Mouse (Mus musculus) kidney, postnatal 0 days (tissue): ENCODE data around the gene Slc4a5. TPM values are rescaled to one million over a fixed set of nuclear protein-coding genes. Genes with fewer than 3 reads are reported as not detected.

Source experiments
- ATAC-seq: fragments of 200-750 bp; cut with Nextera tagmentation; replicated peaks from 2 replicates; pipeline ENCODE4 v1.8.0; 2017; ENCODE audit warnings: low read depth, moderate number of reproducible peaks, moderate TSS enrichment, moderate library complexity; ENCODE audit not compliant: low FRiP score
- DNase-seq: peaks from one replicate; pipeline ENCODE4 v3.0.0-alpha.2; 2016; ENCODE audit warnings: low spot score
- H3K27ac ChIP-seq: fragments of 300-500 bp; sonication (generic); 2 replicates; pipeline ENCODE4 v1.5.1; 2014; ENCODE audit warnings: mild to moderate bottlenecking
- H3K27me3 ChIP-seq: fragments of 300-500 bp; sonication (generic); 2 replicates; pipeline ENCODE4 v1.6.1; 2014; ENCODE audit warnings: low read length, mixed read lengths; ENCODE audit not compliant: insufficient read depth
- H3K36me3 ChIP-seq: fragments of 300-500 bp; sonication (generic); 2 replicates; pipeline ENCODE4 v1.6.1; 2014; ENCODE audit warnings: low read length, mixed read lengths; ENCODE audit not compliant: insufficient read depth
- H3K4me1 ChIP-seq: fragments of 300-500 bp; sonication (generic); replicated peaks from 2 replicates; pipeline ENCODE4 v1.6.1; 2014; ENCODE audit warnings: antibody characterized with exemption, low read length, mixed read lengths; ENCODE audit not compliant: insufficient read depth
- H3K4me2 ChIP-seq: fragments of 300-500 bp; sonication (generic); 2 replicates; pipeline ENCODE4 v1.6.1; 2014; ENCODE audit warnings: mild to moderate bottlenecking, low read length, moderate library complexity, mixed read lengths
- H3K4me3 ChIP-seq: fragments of 300-500 bp; sonication (generic); replicated peaks from 2 replicates; pipeline ENCODE4 v1.5.1; 2014; ENCODE audit warnings: low read depth, low read length
- H3K9ac ChIP-seq: fragments of 300-500 bp; sonication (generic); 2 replicates; pipeline ENCODE4 v1.6.1; 2014; ENCODE audit warnings: low read depth, low read length
- H3K9me3 ChIP-seq: fragments of 300-500 bp; sonication (generic); replicated peaks from 2 replicates; pipeline ENCODE4 v1.6.1; 2016; ENCODE audit warnings: low read length, inconsistent platforms, mixed read lengths
- CTCF ChIP-seq: IDR thresholded peaks from 2 replicates; pipeline ENCODE4 v1.5.1; 2016; ENCODE audit warnings: antibody characterized with exemption, low read depth, mild to moderate bottlenecking, moderate library complexity
- WGBS: fragments of 180-500 bp; shearing (Covaris S2); extraction: QIAGEN DNeasy Blood & Tissue Kit; methylation state at CpG from one replicate; pipeline ENCODE4 v1.1.7; 2014; 5-methylcytosine and 5-hydroxymethylcytosine counted together
- polyA plus RNA-seq: library from polyadenylated mRNA; unstranded; fragments of >200 nt; fragmentation: Nextera tagmentation; extraction: Ambion mirVana; gene quantifications from 2 replicates; pipeline ENCODE4 v1.2.1, GENCODE M21; 2015

Gene Slc4a5
- polyA plus RNA-seq, 1 experiment from 2014 or later, result 0.86 TPM

- WGBS, result 82% methylated on average over 4 of the region's 4 CpGs
- ATAC-seq, result no peak
Measured at GRCm38 (mm10) chr6:83203320-83203719, 16.3 kb upstream of the Slc4a5 start.

DNA sequence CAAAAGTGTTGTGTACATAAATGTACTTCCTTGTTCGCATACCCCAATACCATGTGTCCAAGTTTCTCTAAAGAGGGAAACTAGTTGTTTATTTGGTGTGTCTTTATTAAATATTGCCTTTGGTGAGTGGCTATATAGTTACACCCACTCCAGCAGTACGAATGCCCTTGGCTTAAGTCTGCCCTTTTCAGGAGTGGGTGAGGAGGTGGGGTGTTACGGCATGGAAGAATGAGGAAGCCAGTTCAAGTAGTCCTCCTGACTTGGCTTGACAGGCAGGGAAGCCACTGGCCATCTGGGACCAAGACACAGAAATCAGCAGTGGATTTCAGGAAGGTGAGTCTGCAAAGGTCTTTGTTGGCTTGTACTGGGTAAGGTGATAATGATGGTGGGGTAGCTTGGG, 13.8 kb upstream of the Slc4a5 start:
- DNase-seq, result no peak
- 94% methylated on average over 3 of the region's 3 CpGs for WGBS
- Histone ChIP-seq H3K36me3 (no peaks in the 10 kb centered on the region), H3K9ac (no peak overlapping the region), H3K9me3 (no peaks in the 10 kb centered on the region), H3K27me3 (no peaks in the 10 kb centered on the region), H3K4me3 (no peak overlapping the region), H3K27ac (no peak overlapping the region), H3K4me1 (no peaks in the 10 kb centered on the region), H3K4me2 (no peak overlapping the region)
- no peak for TF ChIP-seq CTCF
- no peak for ATAC-seq

More at GRCm38 (mm10) chr6:83203320-83203719, 16.3 kb upstream of the Slc4a5 start:
- Histone ChIP-seq H3K9ac (no peak overlapping the region), H3K36me3 (peaks cover 17% of the 10 kb centered on the region), H3K27me3 (no peaks in the 10 kb centered on the region), H3K4me2 (no peak overlapping the region), H3K27ac (no peak overlapping the region), H3K9me3 (no peaks in the 10 kb centered on the region), H3K4me3 (no peak overlapping the region), H3K4me1 (no peaks in the 10 kb centered on the region)
- TF ChIP-seq CTCF, result no peak
- DNase-seq, result no peak

- Histone ChIP-seq H3K4me2 (no peak overlapping the region), H3K27me3 (no peaks in the 10 kb centered on the region), H3K36me3 (no peaks in the 10 kb centered on the region), H3K4me3 (no peak overlapping the region), H3K4me1 (no peaks in the 10 kb centered on the region), H3K9ac (no peak overlapping the region), H3K27ac (no peak overlapping the region), H3K9me3 (no peaks in the 10 kb centered on the region)
- TF ChIP-seq CTCF, result no peak
- DNase-seq (no peak), ATAC-seq (no peak)
- 72% methylated on average over 11 of the region's 11 CpGs for WGBS
Measured at GRCm38 (mm10) chr6:83206321-83206720, 13.3 kb upstream of the Slc4a5 start.

GRCm38 (mm10) chr6:83207361-83208049, 12.1 kb upstream of the Slc4a5 start:
- Histone ChIP-seq H3K27ac (no peak overlapping the region), H3K36me3 (no peaks in the 10 kb centered on the region), H3K4me3 (no peak overlapping the region), H3K9ac (no peak overlapping the region), H3K27me3 (no peaks in the 10 kb centered on the region), H3K4me1 (no peaks in the 10 kb centered on the region), H3K4me2 (no peak overlapping the region), H3K9me3 (no peaks in the 10 kb centered on the region)
- TF ChIP-seq CTCF, result no peak
- 59% methylated on average over 9 of the region's 9 CpGs for WGBS
- no peak for DNase-seq
- no peak for ATAC-seq

GRCm38 (mm10) chr6:83208050-83208400, 11.6 kb upstream of the Slc4a5 start:
- Histone ChIP-seq H3K36me3 (no peaks in the 10 kb centered on the region), H3K27ac (no peak overlapping the region), H3K4me1 (no peaks in the 10 kb centered on the region), H3K4me3 (no peak overlapping the region), H3K27me3 (no peaks in the 10 kb centered on the region), H3K4me2 (no peak overlapping the region), H3K9me3 (no peaks in the 10 kb centered on the region), H3K9ac (no peak overlapping the region)
- no peak for ATAC-seq
- 75% methylated on average over 2 of the region's 2 CpGs for WGBS
- no peak for TF ChIP-seq CTCF
- no peak for DNase-seq

DNA sequence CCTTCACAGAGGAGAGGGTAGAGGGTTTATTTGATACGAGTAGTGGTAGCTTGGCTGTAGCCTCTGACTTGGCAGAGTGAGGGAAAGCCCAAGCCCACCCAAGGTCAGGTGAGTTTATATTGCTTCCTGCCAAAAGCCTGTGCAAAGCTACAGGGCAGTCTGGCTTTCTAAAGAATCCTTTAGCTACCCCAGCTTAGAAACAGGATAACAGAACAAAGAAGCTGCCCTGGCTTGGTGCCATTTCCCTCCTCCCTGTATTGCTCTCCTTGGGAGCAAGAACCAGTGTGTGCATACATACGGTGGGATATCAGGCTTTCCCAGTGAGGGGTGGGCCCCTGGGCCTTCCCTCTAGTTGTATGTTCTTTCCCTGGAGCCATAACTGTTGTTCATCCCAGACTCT, 9.1 kb upstream of the Slc4a5 start:
- Histone ChIP-seq H3K9ac (no peak overlapping the region), H3K4me1 (no peaks in the 10 kb centered on the region), H3K36me3 (no peaks in the 10 kb centered on the region), H3K4me2 (no peak overlapping the region), H3K27ac (no peak overlapping the region), H3K4me3 (no peak overlapping the region), H3K27me3 (no peaks in the 10 kb centered on the region), H3K9me3 (no peaks in the 10 kb centered on the region)
- TF ChIP-seq CTCF, result no peak
- 39% methylated on average over 2 of the region's 2 CpGs for WGBS
- DNase-seq (no peak), ATAC-seq (no peak)

DNA sequence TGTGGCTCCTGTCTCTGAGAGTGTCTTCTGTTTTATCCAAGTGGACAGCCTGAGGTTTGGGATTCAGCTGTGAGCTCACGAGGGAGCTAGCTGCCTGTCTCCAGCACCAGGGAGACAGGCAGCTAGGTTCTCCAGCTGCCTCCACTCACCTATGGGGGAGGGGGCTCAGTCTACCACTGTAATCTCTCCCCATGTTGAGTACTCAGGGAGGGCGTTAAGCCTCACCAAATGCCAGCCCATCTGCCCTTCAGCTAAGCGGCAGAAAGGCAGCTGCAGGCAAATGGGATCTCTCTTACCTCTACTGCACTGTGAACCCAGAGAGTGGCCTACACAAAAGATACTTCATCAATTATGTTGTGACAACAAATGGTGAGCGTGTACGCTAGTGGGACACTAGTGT, 8.1 kb upstream of the Slc4a5 start:
- no peak for TF ChIP-seq CTCF
- no peak overlapping the region for H3K4me3 ChIP-seq
- ATAC-seq (no peak), DNase-seq (no peak)
- no peak overlapping the region for H3K4me2 ChIP-seq
- H3K9me3 ChIP-seq, result no peaks in the 10 kb centered on the region
- no peaks in the 10 kb centered on the region for H3K4me1 ChIP-seq
- no peaks in the 10 kb centered on the region for H3K36me3 ChIP-seq
- no peak overlapping the region for H3K27ac ChIP-seq
- H3K9ac ChIP-seq, result no peak overlapping the region
- 17% methylated on average over 5 of the region's 5 CpGs for WGBS
- H3K27me3 ChIP-seq, result no peaks in the 10 kb centered on the region
